Mouse (Mus musculus): Measurements from ENCODE around the gene Arhgap23. TPM values are rescaled to one million over a fixed set of nuclear protein-coding genes. Genes with fewer than 3 reads are reported as not detected.

The Arhgap23 gene
- total and polyA plus RNA-seq, 2 experiments from 2014 or later: 9.6 to 80.2 TPM

GRCm38 (mm10) chr11:97416637-97417035 lies 1.3 kb downstream of the Arhgap23 start:
- H3K9me3 ChIP-seq (ENCODE audit: low read length): no peaks in the 10 kb centered on the region
- H3K4me1 ChIP-seq (ENCODE audit: insufficient read depth, low read length): peaks cover 3% of the 10 kb centered on the region; the same call in 1 of the 2 replicates
- TF ChIP-seq CTCF (IDR thresholded peaks at IDR 0.05): no peak
- 0 out of 2 replicates have a peak, but pooled peaks cover 2% of the 10 kb centered on the region for H3K36me3 ChIP-seq (ENCODE audit: insufficient read depth, low read length)
- DNase-seq (ENCODE audit: low spot score) (no peak), ATAC-seq (ENCODE audit: low FRiP score) (no peak)
- 11% methylated on average over 5 of the region's 5 CpGs for WGBS
- no peak overlapping the region for H3K4me3 ChIP-seq (ENCODE audit: low read depth, low read length)
- H3K27ac ChIP-seq (ENCODE audit: low read depth, low read length): no peak overlapping the region
- H3K9ac ChIP-seq (replicated peaks; ENCODE audit: low read length, poor library complexity, severe bottlenecking): no peak overlapping the region
- no peak overlapping the region for H3K4me2 ChIP-seq (ENCODE audit: low read depth, low read length, poor library complexity, severe bottlenecking)
- H3K27me3 ChIP-seq (ENCODE audit: insufficient read depth, low read length): no peaks in the 10 kb centered on the region

GRCm38 (mm10) chr11:97418834-97419539 lies 3.7 kb downstream of the Arhgap23 start:
- peaks cover 3% of the 10 kb centered on the region; the same call in 1 of the 2 replicates for H3K4me1 ChIP-seq (ENCODE audit: insufficient read depth, low read length)
- H3K4me2 ChIP-seq (ENCODE audit: low read depth, low read length, poor library complexity, severe bottlenecking): no peak overlapping the region
- 0 out of 2 replicates have a peak, but pooled peaks cover 2% of the 10 kb centered on the region for H3K36me3 ChIP-seq (ENCODE audit: insufficient read depth, low read length)
- ATAC-seq (ENCODE audit: low FRiP score) (no peak), DNase-seq (ENCODE audit: low spot score) (no peak)
- WGBS: 58% methylated on average over 14 of the region's 14 CpGs
- no peak for TF ChIP-seq CTCF (IDR thresholded peaks at IDR 0.05)
- H3K9ac ChIP-seq (replicated peaks; ENCODE audit: low read length, poor library complexity, severe bottlenecking): no peak overlapping the region
- H3K27me3 ChIP-seq (ENCODE audit: insufficient read depth, low read length): no peaks in the 10 kb centered on the region
- H3K4me3 ChIP-seq (ENCODE audit: low read depth, low read length): no peak overlapping the region
- no peaks in the 10 kb centered on the region for H3K9me3 ChIP-seq (ENCODE audit: low read length)
- H3K27ac ChIP-seq (ENCODE audit: low read depth, low read length): no peak overlapping the region

GRCm38 (mm10) chr11:97419540-97419900 lies 4.2 kb downstream of the Arhgap23 start:
- 62% methylated on average over 5 of the region's 5 CpGs for WGBS
- H3K27me3 ChIP-seq (ENCODE audit: insufficient read depth, low read length): no peaks in the 10 kb centered on the region
- no peak overlapping the region for H3K9ac ChIP-seq (replicated peaks; ENCODE audit: low read length, poor library complexity, severe bottlenecking)
- no peak for ATAC-seq (ENCODE audit: low FRiP score)
- H3K4me3 ChIP-seq (ENCODE audit: low read depth, low read length): no peak overlapping the region
- H3K36me3 ChIP-seq (ENCODE audit: insufficient read depth, low read length): no peaks in the 10 kb centered on the region
- no peaks in the 10 kb centered on the region for H3K9me3 ChIP-seq (ENCODE audit: low read length)
- no peak for DNase-seq (ENCODE audit: low spot score)
- no peak overlapping the region for H3K4me2 ChIP-seq (ENCODE audit: low read depth, low read length, poor library complexity, severe bottlenecking)
- TF ChIP-seq CTCF (IDR thresholded peaks at IDR 0.05): no peak
- H3K4me1 ChIP-seq (ENCODE audit: insufficient read depth, low read length): peaks cover 3% of the 10 kb centered on the region; the same call in 1 of the 2 replicates
- H3K27ac ChIP-seq (ENCODE audit: low read depth, low read length): no peak overlapping the region

GRCm38 (mm10) chr11:97422507-97422906 lies 7.2 kb downstream of the Arhgap23 start:
- no peaks in the 10 kb centered on the region for H3K27me3 ChIP-seq (ENCODE audit: insufficient read depth, low read length)
- no peak overlapping the region for H3K4me2 ChIP-seq (ENCODE audit: low read depth, low read length, poor library complexity, severe bottlenecking)
- no peak overlapping the region for H3K4me3 ChIP-seq (ENCODE audit: low read depth, low read length)
- H3K36me3 ChIP-seq (ENCODE audit: insufficient read depth, low read length): no peaks in the 10 kb centered on the region
- ATAC-seq (ENCODE audit: low FRiP score) (peak; percentile 44; the same call in 1 of the 2 replicates), DNase-seq (ENCODE audit: low spot score) (no peak)
- no peak for TF ChIP-seq CTCF (IDR thresholded peaks at IDR 0.05)
- no peaks in the 10 kb centered on the region for H3K9me3 ChIP-seq (ENCODE audit: low read length)
- 47% methylated on average over 4 of the region's 4 CpGs for WGBS
- H3K4me1 ChIP-seq (ENCODE audit: insufficient read depth, low read length): 0 out of 2 replicates have a peak, but pooled peaks cover 2% of the 10 kb centered on the region
- H3K9ac ChIP-seq (replicated peaks; ENCODE audit: low read length, poor library complexity, severe bottlenecking): no peak overlapping the region
- 0 out of 2 replicates have a peak overlapping the region, but pooled peaks have one; percentile 8 for H3K27ac ChIP-seq (ENCODE audit: low read depth, low read length)

GRCm38 (mm10) chr11:97424092-97424692 lies 8.9 kb downstream of the Arhgap23 start:
- no peak for DNase-seq (ENCODE audit: low spot score)
- Histone ChIP-seq H3K9ac (replicated peaks; ENCODE audit: low read length, poor library complexity, severe bottlenecking) (no peak overlapping the region), H3K27ac (ENCODE audit: low read depth, low read length) (no peak overlapping the region), H3K4me3 (ENCODE audit: low read depth, low read length) (no peak overlapping the region), H3K4me2 (ENCODE audit: low read depth, low read length, poor library complexity, severe bottlenecking) (no peak overlapping the region), H3K4me1 (ENCODE audit: insufficient read depth, low read length) (peaks cover 9% of the 10 kb centered on the region; the same call in 1 of the 2 replicates), H3K9me3 (ENCODE audit: low read length) (no peaks in the 10 kb centered on the region), H3K36me3 (ENCODE audit: insufficient read depth, low read length) (no peaks in the 10 kb centered on the region), H3K27me3 (ENCODE audit: insufficient read depth, low read length) (no peaks in the 10 kb centered on the region)
- no peak for TF ChIP-seq CTCF (IDR thresholded peaks at IDR 0.05)
- WGBS: 63% methylated on average over 5 of the region's 5 CpGs
- ATAC-seq (ENCODE audit: low FRiP score): no peak

GRCm38 (mm10) chr11:97424802-97425201 lies 9.5 kb downstream of the Arhgap23 start:
- Histone ChIP-seq H3K27ac (ENCODE audit: low read depth, low read length) (no peak overlapping the region), H3K4me3 (ENCODE audit: low read depth, low read length) (no peak overlapping the region), H3K27me3 (ENCODE audit: insufficient read depth, low read length) (no peaks in the 10 kb centered on the region), H3K4me1 (ENCODE audit: insufficient read depth, low read length) (peaks cover 9% of the 10 kb centered on the region; the same call in 1 of the 2 replicates), H3K36me3 (ENCODE audit: insufficient read depth, low read length) (no peaks in the 10 kb centered on the region), H3K9ac (replicated peaks; ENCODE audit: low read length, poor library complexity, severe bottlenecking) (no peak overlapping the region), H3K4me2 (ENCODE audit: low read depth, low read length, poor library complexity, severe bottlenecking) (no peak overlapping the region), H3K9me3 (ENCODE audit: low read length) (no peaks in the 10 kb centered on the region)
- TF ChIP-seq CTCF (IDR thresholded peaks at IDR 0.05): no peak
- WGBS: 65% methylated on average over 3 of the region's 3 CpGs
- DNase-seq (ENCODE audit: low spot score): no peak
- no peak for ATAC-seq (ENCODE audit: low FRiP score)
